In the genomic region with DNA sequence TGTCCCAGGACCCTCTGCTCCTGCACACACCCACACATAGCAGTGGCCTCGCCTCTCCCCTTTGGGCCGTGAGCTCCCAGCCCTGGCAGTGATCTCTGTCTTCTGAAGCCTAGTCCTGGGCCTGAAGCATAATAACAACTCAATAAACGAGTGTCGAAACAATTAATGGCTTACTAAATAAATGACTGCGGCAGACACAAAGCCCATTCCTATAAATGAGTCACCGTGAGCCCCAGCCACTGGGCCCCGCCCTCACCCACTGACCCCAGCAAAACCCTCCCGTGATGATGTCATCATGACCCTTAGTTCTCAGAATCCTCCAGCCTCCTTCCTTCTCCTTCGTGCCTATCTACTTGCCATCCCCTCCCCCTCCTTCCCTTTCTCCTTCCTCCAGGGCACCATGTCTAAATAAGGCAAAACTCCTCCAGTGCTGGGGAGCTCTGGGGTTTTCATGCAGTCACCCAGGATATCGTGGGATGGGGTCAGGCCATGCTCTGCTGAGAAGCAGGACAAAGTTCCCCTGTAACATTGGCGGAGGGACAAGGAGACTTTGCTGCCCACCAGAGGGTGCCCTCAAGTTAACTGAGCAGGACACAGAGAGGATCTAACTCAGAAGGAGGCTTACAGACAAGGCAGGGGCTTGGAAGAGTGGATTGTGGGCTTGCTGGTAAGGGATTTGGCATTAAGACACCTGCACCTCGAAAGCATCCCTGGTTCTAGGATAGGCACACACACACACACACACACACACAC, we compare ENCODE assay signal across 11 mouse cellular contexts. TPM values are rescaled to one million over a fixed set of nuclear protein-coding genes. Genes with fewer than 3 reads are reported as not detected.
DNase-seq lines count a peak whose midpoint lies in the region; ATAC-seq and TF ChIP-seq lines count a peak whose summit lies in the region.
"Had no signal": no experiment of that assay in that cellular context is flagged by ENCODE, and none has a peak within 500 bp of the region (broad histone marks: within the 10 kb centered on the region; RNA-seq: fewer than 3 reads in every experiment).

No protein-coding gene starts in this region.

- TF ChIP-seq RAD21 in MEL (IDR thresholded peaks at IDR 0.05; ENCODE audit: low read depth, low read length), result no peak; the same call in 1 of the 2 replicates

- H3K27me3 ChIP-seq in MEL (ENCODE audit: control insufficient read depth in 1 of 2, insufficient read depth in 2 of 2, low read length in 2 of 2), result no peaks in the 10 kb centered on the region
- no peaks in the 10 kb centered on the region for H3K27me3 ChIP-seq in midbrain, embryonic 13.5 days
- H3K27me3 ChIP-seq: limb, embryonic 13.5 days had no signal

- peak; percentile 22 to 25 for DNase-seq in heart, adult 18-20 months
- no peak for DNase-seq in heart, postnatal 36 days
- peak; percentile 28 for DNase-seq in MEL (ENCODE audit: low read depth, low spot score)
- peak; percentile 20 to 25 for DNase-seq in kidney, adult 8-10 months
- DNase-seq in thymus, adult 18-20 months, result no peak
- no peak for DNase-seq in spleen, postnatal 14 days (ENCODE audit: low spot score in 2 of 2)

- H3K4me2 ChIP-seq in midbrain, embryonic 13.5 days (replicated peaks), result no peak overlapping the region
- H3K4me2 ChIP-seq: limb, embryonic 13.5 days had no signal

- peaks cover 0 to 21% of the 10 kb centered on the region in 2 experiments; a peak in 2 of 4 replicates for H3K4me1 ChIP-seq in MEL (ENCODE audit: control insufficient read depth in 1 of 2, insufficient read depth in 2 of 2, low read length in 2 of 2)
- no peaks in the 10 kb centered on the region for H3K4me1 ChIP-seq in midbrain, embryonic 13.5 days (replicated peaks)
- H3K4me1 ChIP-seq: limb, embryonic 13.5 days had no signal

- TF ChIP-seq POLR2A in MEL (IDR thresholded peaks at IDR 0.05; ENCODE audit: control insufficient read depth in 1 of 2, insufficient read depth in 1 of 2, low read depth in 1 of 2, low read length in 2 of 2, poor library complexity in 1 of 2), result no peak

- H3K36me3 ChIP-seq in MEL (ENCODE audit: control insufficient read depth in 1 of 2, insufficient read depth in 2 of 2, low read length in 2 of 2) (peaks cover 0 to 6% of the 10 kb centered on the region in 2 experiments; a peak in 1 of 4 replicates), macrophage (ENCODE audit: inconsistent target) (no peaks in the 10 kb centered on the region)
- no peaks in the 10 kb centered on the region for H3K36me3 ChIP-seq in midbrain, embryonic 13.5 days
- H3K36me3 ChIP-seq: limb, embryonic 13.5 days had no signal

- 49% methylated on average over 11 of the region's 12 CpGs for WGBS in macrophage (ENCODE audit: missing documents)
- WGBS in midbrain, embryonic 13.5 days, result 71% methylated on average over 12 of the region's 12 CpGs

- H3K79me2 ChIP-seq in MEL (ENCODE audit: control insufficient read depth, insufficient read depth, low read length, poor library complexity), result no peaks in the 10 kb centered on the region
- no peaks in the 10 kb centered on the region for H3K79me2 ChIP-seq in macrophage (ENCODE audit: inconsistent target)

- H3K27ac ChIP-seq in MEL (ENCODE audit: control insufficient read depth, low read depth, low read length) (no peak overlapping the region), macrophage (peak overlapping the region; percentile 40)
- H3K27ac ChIP-seq in midbrain, embryonic 13.5 days, result no peak overlapping the region
- H3K27ac ChIP-seq: limb, embryonic 13.5 days had no signal

- H3K9me3 ChIP-seq in MEL (replicated peaks; ENCODE audit: insufficient read depth, low read length), result no peaks in the 10 kb centered on the region
- H3K9me3 ChIP-seq in midbrain, embryonic 13.5 days, result no peaks in the 10 kb centered on the region
- H3K9me3 ChIP-seq: limb, embryonic 13.5 days had no signal

- no peak overlapping the region for H3K9ac ChIP-seq in MEL (ENCODE audit: control insufficient read depth, low read depth, low read length, poor library complexity, severe bottlenecking)
- no peak overlapping the region for H3K9ac ChIP-seq in midbrain, embryonic 13.5 days (replicated peaks)
- H3K9ac ChIP-seq: limb, embryonic 13.5 days had no signal

- TF ChIP-seq EP300 in MEL (IDR thresholded peaks at IDR 0.05; ENCODE audit: low read depth in 1 of 2, low read length in 2 of 2), result no peak

- ATAC-seq in midbrain, embryonic 13.5 days, result no peak
- ATAC-seq: CD4-positive, CD25-positive, alpha-beta regulatory T cell, adult 4 months; inflammation-experienced regulatory T-cells, adult 6 months had no signal

- intact Hi-C loops in heart, postnatal 36 days (cut with DNase I), result loop anchor here (2.0 to 5.0 kb wide), 3 partner anchors 57 to 499 kb away; partner anchors contain the start of genes Babam2 and Rbks

- TF ChIP-seq CTCF in MEL (IDR thresholded peaks at IDR 0.05 in 2 of 3, conservative IDR thresholded peaks at IDR 0.05 in 1 of 3; ENCODE audit: control insufficient read depth in 1 of 3, insufficient read depth in 1 of 3, low read depth in 2 of 3, low read length in 3 of 3, poor library complexity in 1 of 3, severe bottlenecking in 1 of 3), result peak in 2 of 3 experiments; percentile 10 to 17; a peak in 2 of 6 replicates

- H3K4me3 ChIP-seq in MEL (ENCODE audit: control insufficient read depth in 1 of 2, insufficient read depth in 1 of 2, low read depth in 2 of 2, low read length in 2 of 2) (no peak overlapping the region), macrophage (ENCODE audit: inconsistent target) (no peak overlapping the region)
- no peak overlapping the region for H3K4me3 ChIP-seq in midbrain, embryonic 13.5 days (replicated peaks)
- H3K4me3 ChIP-seq: limb, embryonic 13.5 days had no signal

TF ChIP-seq in MEL, 35 proteins besides CTCF, POLR2A, EP300 and RAD21:
- TF ChIP-seq GATA1 (IDR thresholded peaks at IDR 0.05; ENCODE audit: low read depth, low read length) (no peak), MYC (IDR thresholded peaks at IDR 0.05; ENCODE audit: low read depth, low read length) (no peak), BHLHE40 (IDR thresholded peaks at IDR 0.05; ENCODE audit: borderline replicate concordance, low read depth, low read length) (no peak), MAZ (IDR thresholded peaks at IDR 0.05; ENCODE audit: low read depth, low read length) (no peak), RCOR1 (IDR thresholded peaks at IDR 0.05; ENCODE audit: low read depth, low read length) (no peak), ZNF384 (IDR thresholded peaks at IDR 0.05; ENCODE audit: low read depth, low read length) (no peak), NELFE (IDR thresholded peaks at IDR 0.05; ENCODE audit: low read depth, low read length) (no peak), POLR2AphosphoS2 (IDR thresholded peaks at IDR 0.05; ENCODE audit: low read length) (no peak), TAL1 (IDR thresholded peaks at IDR 0.05; ENCODE audit: low read length) (no peak), ZKSCAN1 (IDR thresholded peaks at IDR 0.05; ENCODE audit: low read depth, low read length) (no peak), MYB (IDR thresholded peaks at IDR 0.05; ENCODE audit: low read depth, low read length) (no peak), USF2 (IDR thresholded peaks at IDR 0.05; ENCODE audit: borderline replicate concordance in 1 of 2, insufficient read depth in 1 of 2, low read depth in 1 of 2, low read length in 2 of 2) (no peak), ZC3H11A (IDR thresholded peaks at IDR 0.05; ENCODE audit: low read depth, low read length) (no peak)

RNA-seq across cellular contexts. Expression of gene Plb1, which starts 36.5 kb away (rescaled TPM):
- total RNA-seq in heart, adult 18-20 months (2021), result 1 to 10 TPM; 1.1 to 1.8 TPM
- total RNA-seq in heart, postnatal 36 days (2021), result 1 to 10 TPM; 1.2 to 1.8 TPM
- total RNA-seq in MEL (2012; rRNA removed), result not detected in 2 replicates
- polyA plus RNA-seq in MEL (2012; ENCODE audit: insufficient read depth in 1 of 2, insufficient read length in 2 of 2, low read depth in 1 of 2, low replicate concordance in 2 of 2, missing spikeins in 1 of 2) (not detected), macrophage (2018) (0.11 to 0.48 TPM in 2 of 3 replicates, not detected in the other)
- under 1 TPM in 8 of 26 experiments, not detected in 18; 0.16 to 0.55 (median 0.21) TPM for total RNA-seq in macrophage (2018; cell fraction: chromatin; rRNA removed)
- total RNA-seq in macrophage (2018; cell fraction: cytosol; rRNA removed), result under 1 TPM in 18 of 26 experiments, not detected in 8; 0.03 to 0.40 (median 0.17) TPM
- under 1 TPM in 4 of 26 experiments, not detected in 22; 0.10 to 0.59 (median 0.32) TPM for total RNA-seq in macrophage (2018; cell fraction: nucleus; rRNA removed)
- polyA plus RNA-seq in midbrain, embryonic 13.5 days (2015; fragmentation: Nextera tagmentation; extraction: Ambion mirVana), result not detected in 2 replicates
- polyA plus RNA-seq: CD4-positive, CD25-positive, alpha-beta regulatory T cell, adult 4 months; inflammation-experienced regulatory T-cells, adult 6 months had no signal

Comparison
In these comparisons a context has a peak if more than half of its experiments do, and no peak if none do; other contexts are left out.
1. DNase-seq: peak in heart, adult 18-20 months (2 of 2), MEL (single experiment) and kidney, adult 8-10 months (2 of 2); none in heart, postnatal 36 days (0 of 2), thymus, adult 18-20 months (0 of 2) and spleen, postnatal 14 days (0 of 2).